Mouse (Mus musculus): Measurements from ENCODE around the gene Mc1r. TPM values are rescaled to one million over a fixed set of nuclear protein-coding genes. Genes with fewer than 3 reads are reported as not detected.
"Not testable (repeated sequence)": the region's sequence is repeated elsewhere in the genome, so short reads cannot be mapped to it uniquely, and the experiment has no call there.

Mc1r gene
- polyA plus RNA-seq, 1 experiment from 2014 or later = not detected

DNA sequence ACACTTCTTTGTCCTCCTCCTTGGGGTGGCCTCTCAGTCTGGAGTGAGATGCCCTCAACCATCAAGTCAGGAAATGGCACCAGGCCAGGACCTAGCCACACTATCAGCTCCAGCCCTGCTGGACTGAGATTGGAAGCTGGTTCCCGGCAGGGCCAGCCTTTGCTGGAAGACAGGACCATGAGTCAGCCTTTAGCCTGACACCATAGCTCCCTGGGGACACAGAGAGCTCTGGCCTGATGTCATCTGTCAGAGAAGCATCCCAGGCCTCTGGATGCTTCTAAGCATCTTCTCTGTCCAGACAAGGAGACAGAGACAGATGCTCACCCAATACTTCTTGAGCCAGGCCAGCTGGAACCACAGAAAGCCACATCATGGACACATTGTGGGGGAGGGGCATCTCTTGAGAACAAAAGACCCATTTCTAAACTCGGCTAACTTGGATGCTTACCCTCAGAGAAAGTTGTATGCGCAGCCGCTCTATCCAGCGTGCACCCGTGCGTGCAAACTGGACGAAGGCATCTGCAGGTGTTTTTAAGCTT is 3.2 kb downstream of the Mc1r start:
- H3K36me3 ChIP-seq (ENCODE audit: control insufficient read depth, insufficient read depth) = no peaks in the 10 kb centered on the region
- H3K4me1 ChIP-seq (replicated peaks; ENCODE audit: control insufficient read depth, insufficient read depth, low read length) = no peaks in the 10 kb centered on the region
- no peak overlapping the region for H3K9ac ChIP-seq (ENCODE audit: low read depth, low read length)
- H3K27me3 ChIP-seq (replicated peaks; ENCODE audit: control insufficient read depth, insufficient read depth, low read length) = peaks cover 47% of the 10 kb centered on the region
- TF ChIP-seq CTCF (IDR thresholded peaks at IDR 0.05; ENCODE audit: low read depth) = no peak
- no peak overlapping the region for H3K27ac ChIP-seq (ENCODE audit: low read depth, low read length)
- WGBS = 72% methylated on average over 8 of the region's 8 CpGs
- no peak overlapping the region for H3K4me2 ChIP-seq (replicated peaks; ENCODE audit: low read depth)
- no peak for ATAC-seq
- no peaks in the 10 kb centered on the region for H3K9me3 ChIP-seq (ENCODE audit: control insufficient read depth)
- no peak overlapping the region for H3K4me3 ChIP-seq (ENCODE audit: low read depth, low read length)

DNA sequence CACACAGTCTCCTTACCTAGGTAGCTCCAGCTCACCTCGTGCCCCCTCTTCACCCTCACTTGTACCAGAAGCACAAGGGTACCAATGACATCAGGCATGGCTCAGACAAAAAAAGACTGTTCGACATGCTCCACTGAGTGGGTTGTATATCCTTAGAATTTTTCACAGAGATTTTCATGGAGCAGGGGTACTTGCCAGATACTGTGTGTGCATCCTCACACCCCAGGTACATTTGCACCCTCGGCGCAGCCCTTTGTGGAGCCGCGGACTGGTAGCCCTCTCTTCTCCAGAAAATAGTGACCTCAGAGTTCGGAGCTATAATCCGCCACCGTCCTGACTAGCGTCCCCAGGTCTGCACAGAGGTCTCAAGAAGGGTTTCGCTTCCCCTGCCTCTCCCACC is 3.9 kb downstream of the Mc1r start:
- no peaks in the 10 kb centered on the region for H3K4me1 ChIP-seq (replicated peaks; ENCODE audit: control insufficient read depth, insufficient read depth, low read length)
- no peak overlapping the region for H3K4me2 ChIP-seq (replicated peaks; ENCODE audit: low read depth)
- 15% methylated on average over 11 of the region's 11 CpGs for WGBS
- TF ChIP-seq CTCF (IDR thresholded peaks at IDR 0.05; ENCODE audit: low read depth) = no peak
- H3K27ac ChIP-seq (ENCODE audit: low read depth, low read length) = no peak overlapping the region
- H3K9me3 ChIP-seq (ENCODE audit: control insufficient read depth) = no peaks in the 10 kb centered on the region
- peaks cover 47% of the 10 kb centered on the region for H3K27me3 ChIP-seq (replicated peaks; ENCODE audit: control insufficient read depth, insufficient read depth, low read length)
- no peaks in the 10 kb centered on the region for H3K36me3 ChIP-seq (ENCODE audit: control insufficient read depth, insufficient read depth)
- ATAC-seq = no peak
- H3K4me3 ChIP-seq (ENCODE audit: low read depth, low read length) = 0 out of 2 replicates have a peak overlapping the region, but pooled peaks have one; percentile 23
- no peak overlapping the region for H3K9ac ChIP-seq (ENCODE audit: low read depth, low read length)

DNA sequence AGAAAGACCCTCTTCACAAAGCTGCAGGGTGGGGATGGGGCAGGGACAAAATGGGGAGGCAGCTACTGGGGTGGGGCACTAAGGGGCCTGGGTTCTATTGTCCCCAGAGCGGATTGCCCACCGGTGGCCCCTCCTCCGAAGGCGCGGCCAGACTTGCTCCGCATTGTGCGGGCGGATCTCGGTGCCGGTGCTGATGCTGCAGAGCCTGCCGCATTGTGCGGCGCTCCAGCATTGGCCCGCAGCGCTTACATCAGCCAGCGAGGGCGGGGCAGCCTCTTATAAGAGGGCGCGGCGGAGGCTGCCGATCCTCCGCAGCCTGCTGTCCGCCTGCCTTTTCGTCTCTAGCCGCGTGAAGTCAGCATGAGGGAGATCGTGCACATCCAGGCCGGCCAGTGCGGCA is 4.3 kb downstream of the Mc1r start, which contains the start of gene Tubb3:
TSS of gene Tubb3 (plus strand) at position 179 of the 400 bp plus-strand sequence.
- no peak within 1 kb of the TSS for H3K27ac ChIP-seq (ENCODE audit: low read depth, low read length)
- H3K4me2 ChIP-seq (replicated peaks; ENCODE audit: low read depth) = peak within 1 kb of the TSS; percentile 47; the same call in 1 of the 2 replicates
- no peak within 1 kb of the TSS for H3K9ac ChIP-seq (ENCODE audit: low read depth, low read length)
- ATAC-seq = peak; percentile 37
- no peaks in the 10 kb centered on the region for H3K9me3 ChIP-seq (ENCODE audit: control insufficient read depth)
- WGBS = under 1% methylated on average over 29 of the region's 29 CpGs
- H3K4me3 ChIP-seq (ENCODE audit: low read depth, low read length) = peak within 1 kb of the TSS; percentile 23
- no peaks in the 10 kb centered on the region for H3K36me3 ChIP-seq (ENCODE audit: control insufficient read depth, insufficient read depth)
- peaks cover 47% of the 10 kb centered on the region for H3K27me3 ChIP-seq (replicated peaks; ENCODE audit: control insufficient read depth, insufficient read depth, low read length)
- 0 out of 2 replicates have a peak, but pooled peaks have one; percentile 1 for TF ChIP-seq CTCF (IDR thresholded peaks at IDR 0.05; ENCODE audit: low read depth)
- H3K4me1 ChIP-seq (replicated peaks; ENCODE audit: control insufficient read depth, insufficient read depth, low read length) = no peaks in the 10 kb centered on the region

DNA sequence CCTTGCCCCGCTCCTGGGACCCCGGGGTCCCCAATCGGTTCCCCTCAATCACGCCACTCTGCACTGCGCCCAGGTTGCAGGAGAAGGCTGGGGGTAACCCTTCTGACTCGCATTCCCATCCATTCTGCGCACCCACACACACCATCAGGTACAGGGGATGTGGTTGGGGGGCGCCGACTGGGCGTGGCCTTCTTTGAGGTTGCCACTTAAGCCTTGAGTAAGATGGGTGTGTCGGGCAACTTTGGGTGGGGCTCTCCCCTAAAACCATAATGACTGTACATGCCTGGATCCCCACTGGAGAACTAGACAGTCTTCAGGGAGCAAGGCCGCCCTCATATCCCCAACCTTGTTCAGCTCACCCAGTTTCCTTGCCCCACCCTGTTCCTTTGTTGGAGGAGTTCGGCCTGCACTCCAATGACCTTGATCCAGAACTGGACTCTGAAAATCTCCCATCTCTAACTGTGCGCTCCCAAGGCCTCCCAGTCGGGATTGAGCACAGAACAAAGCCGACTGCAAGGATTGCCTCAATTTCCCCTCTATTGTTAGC is 4.9 kb downstream of the Mc1r start:
- H3K4me1 ChIP-seq (replicated peaks; ENCODE audit: control insufficient read depth, insufficient read depth, low read length) = no peaks in the 10 kb centered on the region
- H3K9ac ChIP-seq (ENCODE audit: low read depth, low read length) = no peak overlapping the region
- 14% methylated on average over 16 of the region's 16 CpGs for WGBS
- peak overlapping the region; percentile 47; the same call in 1 of the 2 replicates for H3K4me2 ChIP-seq (replicated peaks; ENCODE audit: low read depth)
- H3K27ac ChIP-seq (ENCODE audit: low read depth, low read length) = no peak overlapping the region
- TF ChIP-seq CTCF (IDR thresholded peaks at IDR 0.05; ENCODE audit: low read depth) = no peak
- no peaks in the 10 kb centered on the region for H3K36me3 ChIP-seq (ENCODE audit: control insufficient read depth, insufficient read depth)
- peaks cover 47% of the 10 kb centered on the region for H3K27me3 ChIP-seq (replicated peaks; ENCODE audit: control insufficient read depth, insufficient read depth, low read length)
- peak overlapping the region; percentile 23 for H3K4me3 ChIP-seq (ENCODE audit: low read depth, low read length)
- no peak for ATAC-seq
- no peaks in the 10 kb centered on the region for H3K9me3 ChIP-seq (ENCODE audit: control insufficient read depth)

DNA sequence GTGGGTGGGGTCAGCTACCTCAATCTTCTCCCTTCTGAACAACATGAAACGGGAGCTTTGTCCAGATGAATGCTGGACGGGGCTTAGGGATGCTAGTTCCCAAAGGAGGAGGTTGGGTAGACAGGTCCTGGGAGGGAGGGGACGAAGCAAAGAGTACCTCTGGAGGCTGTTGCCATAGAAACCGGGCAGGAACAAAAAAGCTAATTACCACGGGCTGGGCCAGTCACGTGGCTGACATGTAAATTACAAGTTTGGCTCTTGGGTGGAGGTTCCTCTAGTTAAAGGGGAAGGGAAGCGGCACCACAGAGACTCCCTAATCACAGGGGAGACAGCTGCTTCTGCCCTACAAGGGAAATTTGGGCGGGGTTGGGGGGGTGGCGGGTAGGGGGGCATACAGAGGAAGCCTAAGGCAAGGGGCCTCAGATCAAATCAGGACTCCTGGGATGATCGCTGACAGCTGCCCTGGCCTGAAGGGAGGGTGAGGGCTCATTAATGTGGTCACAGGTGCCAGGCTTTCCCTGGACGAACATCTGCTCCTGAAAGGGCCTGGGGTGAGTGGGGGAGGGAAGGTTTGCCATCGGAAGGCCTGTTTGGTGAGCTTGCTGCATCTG is 5.8 kb downstream of the Mc1r start:
- H3K27me3 ChIP-seq (replicated peaks; ENCODE audit: control insufficient read depth, insufficient read depth, low read length) = peaks cover 47% of the 10 kb centered on the region
- H3K27ac ChIP-seq (ENCODE audit: low read depth, low read length) = no peak overlapping the region
- 6% methylated on average over 12 of the region's 12 CpGs for WGBS
- no peaks in the 10 kb centered on the region for H3K4me1 ChIP-seq (replicated peaks; ENCODE audit: control insufficient read depth, insufficient read depth, low read length)
- H3K9ac ChIP-seq (ENCODE audit: low read depth, low read length) = no peak overlapping the region
- H3K36me3 ChIP-seq (ENCODE audit: control insufficient read depth, insufficient read depth) = no peaks in the 10 kb centered on the region
- ATAC-seq = no peak
- no peak overlapping the region for H3K4me3 ChIP-seq (ENCODE audit: low read depth, low read length)
- H3K4me2 ChIP-seq (replicated peaks; ENCODE audit: low read depth) = no peak overlapping the region
- H3K9me3 ChIP-seq (ENCODE audit: control insufficient read depth) = no peaks in the 10 kb centered on the region
- no peak for TF ChIP-seq CTCF (IDR thresholded peaks at IDR 0.05; ENCODE audit: low read depth)

DNA sequence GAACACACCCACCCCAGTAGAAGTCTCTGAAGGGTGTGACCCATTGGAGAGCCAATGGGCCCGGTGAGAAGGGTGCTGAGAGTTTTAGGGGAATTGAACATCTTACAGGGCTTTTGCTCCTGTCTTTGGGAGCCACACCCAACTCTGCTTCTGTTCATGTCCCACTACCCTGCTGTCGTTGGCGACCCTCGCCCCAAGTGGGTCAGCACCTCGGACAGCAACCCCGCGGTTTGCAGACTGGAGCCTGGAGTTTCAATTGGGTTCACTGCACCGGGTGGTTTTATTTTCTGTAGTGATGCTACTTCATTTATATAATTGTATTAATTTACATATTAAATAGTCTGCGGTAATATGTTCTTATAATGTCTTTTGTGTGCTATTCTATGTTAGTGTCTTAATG is 7.3 kb downstream of the Mc1r start:
- Histone ChIP-seq H3K27ac (ENCODE audit: low read depth, low read length) (no peak overlapping the region), H3K27me3 (replicated peaks; ENCODE audit: control insufficient read depth, insufficient read depth, low read length) (peaks cover 39% of the 10 kb centered on the region), H3K4me3 (ENCODE audit: low read depth, low read length) (no peak overlapping the region), H3K9ac (ENCODE audit: low read depth, low read length) (no peak overlapping the region), H3K9me3 (ENCODE audit: control insufficient read depth) (no peaks in the 10 kb centered on the region), H3K36me3 (ENCODE audit: control insufficient read depth, insufficient read depth) (no peaks in the 10 kb centered on the region), H3K4me2 (replicated peaks; ENCODE audit: low read depth) (no peak overlapping the region), H3K4me1 (replicated peaks; ENCODE audit: control insufficient read depth, insufficient read depth, low read length) (no peaks in the 10 kb centered on the region)
- 12% methylated on average over 9 of the region's 9 CpGs for WGBS
- no peak for TF ChIP-seq CTCF (IDR thresholded peaks at IDR 0.05; ENCODE audit: low read depth)
- no peak for ATAC-seq

DNA sequence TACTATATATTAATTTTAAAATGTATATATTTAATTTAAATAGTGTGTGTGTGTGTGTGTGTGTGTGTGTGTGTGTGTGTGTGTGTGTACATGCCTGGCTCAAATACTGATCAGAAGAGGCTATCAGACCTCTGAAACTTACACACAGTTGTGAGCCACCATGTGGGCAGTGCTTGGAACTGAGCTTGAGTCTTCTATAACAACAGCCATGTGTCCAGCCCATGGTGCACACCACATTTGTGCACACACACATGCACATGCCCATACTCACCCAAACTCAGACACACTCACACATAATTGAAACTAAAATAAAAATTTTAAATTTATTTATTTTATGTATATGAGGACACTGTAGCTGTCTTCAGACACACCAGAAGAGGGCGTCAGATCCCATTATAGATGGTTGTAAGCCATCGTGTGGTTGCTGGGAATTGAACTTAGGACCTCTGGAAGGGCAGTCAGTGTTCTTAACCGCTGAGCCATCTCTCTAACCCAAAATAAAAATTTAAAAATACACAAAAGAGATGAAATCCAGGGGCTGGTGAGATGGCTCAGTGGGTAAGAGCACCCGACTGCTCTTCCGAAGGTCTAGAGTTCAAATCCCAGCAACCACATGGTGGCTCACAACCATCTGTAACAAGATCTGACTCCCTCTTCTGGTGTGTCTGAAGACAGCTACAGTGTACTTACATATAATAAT is 8.2 kb downstream of the Mc1r start:
- not testable (repeated sequence) for H3K4me1 ChIP-seq (replicated peaks; ENCODE audit: control insufficient read depth, insufficient read depth, low read length); H3K9me3 ChIP-seq (ENCODE audit: control insufficient read depth); H3K36me3 ChIP-seq (ENCODE audit: control insufficient read depth, insufficient read depth); H3K4me3 ChIP-seq (ENCODE audit: low read depth, low read length); H3K9ac ChIP-seq (ENCODE audit: low read depth, low read length); H3K4me2 ChIP-seq (replicated peaks; ENCODE audit: low read depth); ATAC-seq; H3K27ac ChIP-seq (ENCODE audit: low read depth, low read length)
- 79% methylated on average over 5 of the region's 5 CpGs for WGBS
- H3K27me3 ChIP-seq (replicated peaks; ENCODE audit: control insufficient read depth, insufficient read depth, low read length) = peaks cover 30% of the 10 kb centered on the region

Measured in intestine, postnatal 0 days (tissue).